Mouse (Mus musculus) urinary bladder, adult 2 months (tissue): ENCODE results near the gene Fap. TPM values are rescaled to one million over a fixed set of nuclear protein-coding genes. Genes with fewer than 3 reads are reported as not detected.

Source experiments
- DNase-seq: peaks from one replicate; pipeline ENCODE4 v3.0.0; 2022; ENCODE audit warnings: low spot score
- polyA plus RNA-seq: library from polyadenylated mRNA; depleted of rRNA; stranded (reverse); fragments of >200 nt; gene quantifications from 2 replicates; pipeline ENCODE4 v1.2.3, GENCODE M21; 2012

Fap gene
- polyA plus RNA-seq, 1 experiment, result 1.9 TPM

GRCm38 (mm10) chr2:62531065-62531464, 42.8 kb downstream of the Fap start:
- no peak for DNase-seq

- DNase-seq, result no peak
Observed at GRCm38 (mm10) chr2:62526399-62526798, 47.5 kb downstream of the Fap start.

- DNase-seq, result no peak
Observed at GRCm38 (mm10) chr2:62517790-62518189, 56.1 kb downstream of the Fap start.

GRCm38 (mm10) chr2:62514477-62514876, 59.4 kb downstream of the Fap start:
- DNase-seq, result no peak

- no peak for DNase-seq
Observed at GRCm38 (mm10) chr2:62513477-62513876, 60.4 kb downstream of the Fap start.

GRCm38 (mm10) chr2:62507130-62507529, 66.7 kb downstream of the Fap start:
- no peak for DNase-seq

GRCm38 (mm10) chr2:62506441-62506840, 67.4 kb downstream of the Fap start:
- no peak for DNase-seq

GRCm38 (mm10) chr2:62504269-62504796, 69.5 kb downstream of the Fap start:
- no peak for DNase-seq

- DNase-seq, result no peak
Observed at GRCm38 (mm10) chr2:62503326-62503725, 70.5 kb downstream of the Fap start.

- DNase-seq, result no peak
Observed at GRCm38 (mm10) chr2:62502516-62502915, 71.4 kb downstream of the Fap start.

GRCm38 (mm10) chr2:62498821-62499220, 75.1 kb downstream of the Fap start:
- no peak for DNase-seq

GRCm38 (mm10) chr2:62498086-62498485, 75.8 kb downstream of the Fap start:
- DNase-seq, result no peak

- no peak for DNase-seq
Observed at GRCm38 (mm10) chr2:62497333-62498002, 76.4 kb downstream of the Fap start.

GRCm38 (mm10) chr2:62495407-62495806, 78.5 kb downstream of the Fap start:
- DNase-seq, result no peak

- DNase-seq, result no peak
Observed at GRCm38 (mm10) chr2:62489832-62490231, 84.0 kb downstream of the Fap start.

GRCm38 (mm10) chr2:62484906-62485305, 89.0 kb downstream of the Fap start:
- DNase-seq, result no peak

GRCm38 (mm10) chr2:62483550-62483949, 90.3 kb downstream of the Fap start, which contains the start of gene Gcg:
Gene Gcg (minus strand): TSS chr2:62483650.
- no peak for DNase-seq

- DNase-seq, result no peak
Observed at GRCm38 (mm10) chr2:62480285-62481198, 93.3 kb downstream of the Fap start.

- DNase-seq, result no peak
Observed at GRCm38 (mm10) chr2:62469551-62469950, 104.3 kb downstream of the Fap start.

GRCm38 (mm10) chr2:62463287-62463686, 110.6 kb downstream of the Fap start:
- DNase-seq, result no peak

GRCm38 (mm10) chr2:62462174-62462573, 111.7 kb downstream of the Fap start:
- DNase-seq, result no peak

- DNase-seq, result no peak
Observed at GRCm38 (mm10) chr2:62460815-62461450, 112.9 kb downstream of the Fap start.
